Mouse (Mus musculus): ENCODE results near the gene Hmg20b.

Hmg20b gene

GRCm38 (mm10) chr10:81350351-81351063, at the start of gene Hmg20b:
Hmg20b (minus strand) TSS chr10:81350480.
- peak; percentile 99 to 100 for DNase-seq (ENCODE audit: low spot score in 2 of 2)

- no peak for DNase-seq (ENCODE audit: low spot score in 2 of 2)
Measured at GRCm38 (mm10) chr10:81399798-81400308, 49.6 kb upstream of the Hmg20b start.

DNA sequence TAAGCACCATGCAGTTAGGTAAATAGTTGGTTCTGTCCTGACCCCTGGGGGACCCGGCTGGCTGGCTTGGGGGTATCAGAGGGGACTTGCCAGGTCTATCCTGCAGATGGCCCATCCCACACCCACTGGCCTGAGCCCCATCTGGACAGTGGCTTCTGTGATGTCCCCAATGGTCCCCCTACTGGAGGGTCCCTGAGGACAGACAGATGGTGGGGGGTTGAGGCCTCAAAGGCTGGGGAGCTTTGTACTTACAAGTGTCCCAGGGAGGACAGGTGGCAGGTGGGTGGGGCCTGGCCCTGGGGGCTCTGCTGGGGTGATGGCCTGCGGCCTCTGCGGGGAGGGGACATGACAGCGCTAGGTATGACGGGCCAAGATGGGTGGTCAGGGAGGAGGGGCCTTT, 49.0 kb upstream of the Hmg20b start:
- no peak for DNase-seq (ENCODE audit: low spot score in 2 of 2)

GRCm38 (mm10) chr10:81396749-81397148, 46.5 kb upstream of the Hmg20b start:
- no peak for DNase-seq (ENCODE audit: low spot score in 2 of 2)

DNA sequence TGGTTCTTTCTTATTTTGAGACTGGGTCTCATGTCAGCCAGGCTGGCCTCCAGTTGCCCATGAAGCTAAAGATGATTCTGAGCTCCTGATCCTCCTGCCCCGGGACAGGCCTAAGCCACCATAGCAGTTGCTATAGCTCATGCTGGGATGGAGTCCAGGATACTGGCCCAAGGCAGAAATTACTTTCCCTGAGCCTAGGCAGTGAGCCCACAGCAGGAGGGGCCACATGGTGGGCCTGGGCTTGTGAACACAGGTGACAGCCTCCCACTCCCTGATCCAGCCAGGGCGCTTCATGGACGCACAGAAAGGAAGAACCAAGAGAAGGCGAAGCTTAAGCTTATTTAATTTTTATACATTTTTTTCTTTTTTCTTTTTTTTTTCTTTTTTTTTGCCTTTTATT, 45.6 kb upstream of the Hmg20b start:
- DNase-seq (ENCODE audit: low spot score in 2 of 2), result no peak

DNA sequence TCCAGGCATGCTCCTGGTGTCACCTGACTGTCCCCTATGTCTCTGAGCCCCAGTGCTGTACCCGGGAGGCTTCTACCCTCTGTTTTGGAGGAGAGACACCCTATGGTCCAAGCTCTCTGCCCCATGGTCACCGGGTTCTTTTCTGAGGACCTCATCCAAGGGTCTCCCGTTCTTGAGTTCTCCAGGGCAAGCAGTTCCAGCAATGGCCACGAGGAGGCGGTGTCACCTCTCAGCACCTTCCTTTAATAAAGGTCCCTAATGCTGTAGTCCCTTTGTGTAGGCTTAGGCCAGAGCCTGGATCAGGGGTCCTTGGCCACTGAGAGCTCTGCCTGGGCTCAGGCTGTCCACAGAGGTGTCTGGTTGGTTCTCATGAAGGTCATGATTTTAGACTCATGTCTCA, 44.8 kb upstream of the Hmg20b start:
- DNase-seq (ENCODE audit: low spot score in 2 of 2), result no peak

- DNase-seq (ENCODE audit: low spot score in 2 of 2), result no peak
Measured at GRCm38 (mm10) chr10:81393456-81394063, 43.3 kb upstream of the Hmg20b start.

- DNase-seq (ENCODE audit: low spot score in 2 of 2), result no peak
Measured at GRCm38 (mm10) chr10:81392781-81393185, 42.5 kb upstream of the Hmg20b start, which contains the start of gene Smim24. Smim24 (plus strand) TSS chr10:81393051.

DNA sequence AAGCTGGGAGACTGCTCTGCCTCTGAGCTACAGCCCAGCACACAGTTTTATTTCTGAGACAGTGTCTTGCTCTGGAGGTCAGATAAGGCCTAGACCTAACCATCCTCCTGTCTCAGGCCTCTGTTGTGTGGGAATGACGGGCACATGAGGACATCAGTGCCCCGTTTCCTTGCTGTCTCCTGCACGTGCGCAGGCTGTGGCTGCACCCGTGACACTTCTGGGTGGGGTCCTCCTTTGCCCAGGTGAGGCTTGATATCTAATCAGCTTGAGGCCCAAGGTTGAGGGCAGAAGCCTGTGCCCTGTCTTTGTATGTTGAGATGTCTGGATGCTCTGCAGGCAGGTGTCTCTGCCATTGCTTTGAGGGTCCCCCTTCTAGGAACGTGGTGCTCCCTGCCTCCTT, 42.0 kb upstream of the Hmg20b start:
- no peak for DNase-seq (ENCODE audit: low spot score in 2 of 2)

DNA sequence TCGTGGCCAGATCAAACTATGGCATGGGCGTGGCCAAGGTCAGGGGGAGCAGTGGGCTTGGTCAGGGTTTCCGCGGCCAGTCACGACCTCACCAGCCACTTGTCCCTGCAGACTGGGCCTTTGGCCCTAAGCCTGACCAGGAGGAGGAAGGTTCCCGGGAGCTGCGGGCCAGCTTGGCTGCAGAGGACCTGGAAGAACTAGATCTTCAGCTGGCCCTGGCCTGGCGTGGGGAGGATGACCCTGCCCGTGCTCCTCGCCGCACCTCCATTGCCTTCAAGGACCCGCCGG, 40.3 kb upstream of the Hmg20b start:
- DNase-seq (ENCODE audit: low spot score in 2 of 2), result no peak

- DNase-seq (ENCODE audit: low spot score in 2 of 2), result no peak
Measured at GRCm38 (mm10) chr10:81389801-81390677, 39.8 kb upstream of the Hmg20b start.

- DNase-seq (ENCODE audit: low spot score in 2 of 2), result no peak
Measured at GRCm38 (mm10) chr10:81389373-81389772, 39.1 kb upstream of the Hmg20b start.

DNA sequence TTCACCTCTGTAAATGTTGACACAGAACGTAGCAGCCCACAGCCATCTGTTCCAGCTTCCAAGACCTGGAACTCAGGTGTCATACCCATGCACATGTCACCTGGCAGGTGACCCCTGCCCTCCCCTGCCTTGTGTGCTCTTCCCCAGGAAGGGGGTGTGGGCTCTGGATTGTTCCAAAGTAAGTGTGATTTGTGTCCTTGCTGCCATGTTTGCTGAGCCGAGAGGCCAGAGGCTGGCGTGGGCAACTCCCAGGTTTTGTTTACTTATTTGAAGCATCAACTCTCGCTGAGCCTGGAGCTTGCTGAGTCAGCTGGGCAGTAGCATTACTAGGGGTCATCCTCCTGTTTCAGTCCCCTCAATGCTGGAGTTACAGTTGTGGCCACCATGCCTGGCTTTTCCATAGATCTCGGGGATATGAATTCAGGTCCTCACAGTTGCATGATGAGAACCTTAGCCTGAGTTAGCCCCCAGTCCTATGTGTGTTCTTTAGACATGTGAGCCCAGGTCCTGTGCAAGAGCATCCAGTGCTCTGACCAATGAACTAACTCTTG, 38.3 kb upstream of the Hmg20b start, which contains the start of gene Gm48552:
Gene Gm48552 (plus strand): TSS at position 501 of the 551 bp plus-strand sequence.
- DNase-seq (ENCODE audit: low spot score in 2 of 2), result no peak

GRCm38 (mm10) chr10:81387716-81388115, 37.4 kb upstream of the Hmg20b start:
- DNase-seq (ENCODE audit: low spot score in 2 of 2), result no peak

- no peak for DNase-seq (ENCODE audit: low spot score in 2 of 2)
Measured at GRCm38 (mm10) chr10:81385603-81386306, 35.5 kb upstream of the Hmg20b start.

DNA sequence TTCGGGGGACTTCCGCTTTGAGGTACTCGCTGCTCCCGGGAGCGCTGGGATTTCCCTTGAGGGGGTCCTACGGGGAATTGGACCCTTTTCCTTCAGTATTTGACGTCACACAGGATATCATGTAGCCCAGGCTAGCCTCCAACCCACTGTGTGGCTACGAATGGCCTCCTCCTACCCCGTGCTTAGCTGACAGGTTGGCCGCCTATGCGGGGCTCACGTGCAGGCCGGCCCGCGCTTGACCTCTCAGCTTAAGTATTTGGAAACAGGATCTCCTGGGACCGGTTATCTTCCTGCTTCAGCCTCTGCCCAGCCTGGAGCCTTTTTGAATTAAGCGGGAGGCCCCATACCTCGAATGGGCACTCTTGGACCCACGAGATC, 34.3 kb upstream of the Hmg20b start:
- DNase-seq (ENCODE audit: low spot score in 2 of 2), result no peak

GRCm38 (mm10) chr10:81383802-81384604, 33.7 kb upstream of the Hmg20b start, which contains the start of the genes Dohh and Gm48551:
Dohh (plus strand) TSS chr10:81384428.
Gm48551 (plus strand) TSS chr10:81384466.
- peak; percentile 98 for DNase-seq (ENCODE audit: low spot score in 2 of 2)

DNA sequence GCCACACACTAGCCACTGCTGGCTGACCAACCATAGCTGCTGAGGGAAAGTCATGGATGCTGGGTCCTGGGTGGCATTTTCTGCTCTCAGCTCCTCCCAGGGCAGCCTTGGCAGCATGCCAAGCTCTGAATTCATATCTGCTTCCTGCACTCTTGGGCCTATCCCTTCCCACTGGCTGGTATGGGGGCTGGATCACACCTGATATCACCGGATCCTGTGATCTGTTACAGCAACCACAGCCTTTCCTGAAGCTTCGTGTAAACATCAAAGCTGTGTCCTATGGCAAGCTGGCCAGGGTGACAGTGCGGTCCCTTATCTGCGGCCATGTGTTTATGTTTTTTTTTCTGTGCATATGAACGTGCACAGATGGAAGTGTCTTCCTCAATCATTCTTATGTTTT, 31.8 kb upstream of the Hmg20b start:
- DNase-seq (ENCODE audit: low spot score in 2 of 2), result no peak

DNA sequence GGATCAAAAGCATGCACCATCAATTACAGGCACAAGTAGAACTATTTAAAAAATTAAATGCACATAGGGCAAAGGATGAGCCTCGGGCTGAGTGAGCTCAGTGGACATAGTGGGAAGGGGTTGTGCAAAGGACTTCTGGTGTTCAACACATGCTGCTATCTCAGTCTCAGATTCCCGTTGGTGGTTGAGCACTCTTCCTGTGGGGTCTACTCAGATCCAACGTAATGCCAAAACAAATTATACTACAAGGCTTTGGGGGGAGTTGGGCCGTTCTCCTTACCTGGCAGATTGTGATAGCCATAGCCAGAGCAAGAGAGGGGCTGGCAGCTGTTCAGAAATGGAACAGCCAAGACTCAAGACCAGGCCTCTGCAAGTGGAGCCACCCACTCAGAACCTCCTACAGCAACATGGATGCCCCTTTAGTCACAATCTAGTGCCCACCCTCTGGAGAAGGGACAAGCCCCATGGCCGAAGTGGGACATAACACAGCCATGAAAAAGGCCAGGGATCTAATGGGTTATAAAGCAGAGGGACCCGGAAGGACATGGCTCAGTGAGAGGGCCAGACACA, 29.6 kb upstream of the Hmg20b start:
- DNase-seq (ENCODE audit: low spot score in 2 of 2), result no peak

DNA sequence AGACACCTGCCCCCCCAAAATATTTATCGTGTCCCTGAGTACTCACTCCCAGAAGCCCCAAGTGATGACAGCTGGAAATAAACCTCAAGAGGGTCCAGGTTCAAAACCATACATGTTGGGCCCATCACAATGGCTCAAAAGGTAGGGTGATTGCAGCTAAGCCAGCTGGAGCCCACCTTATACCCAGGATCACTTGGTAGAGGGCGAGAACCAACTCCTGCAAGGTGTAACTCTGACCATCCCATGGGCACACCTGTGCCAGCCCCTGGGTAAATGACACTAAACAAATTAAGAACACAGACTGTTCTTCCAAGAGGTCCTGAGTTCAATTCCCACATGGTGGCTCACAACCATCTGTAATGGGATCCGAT, 28.9 kb upstream of the Hmg20b start:
- no peak for DNase-seq (ENCODE audit: low spot score in 2 of 2)

Measured in right cerebral cortex, postnatal 36 days (tissue).